Comparison of ENCODE assay signal across 7 mouse cellular contexts in the genomic region with DNA sequence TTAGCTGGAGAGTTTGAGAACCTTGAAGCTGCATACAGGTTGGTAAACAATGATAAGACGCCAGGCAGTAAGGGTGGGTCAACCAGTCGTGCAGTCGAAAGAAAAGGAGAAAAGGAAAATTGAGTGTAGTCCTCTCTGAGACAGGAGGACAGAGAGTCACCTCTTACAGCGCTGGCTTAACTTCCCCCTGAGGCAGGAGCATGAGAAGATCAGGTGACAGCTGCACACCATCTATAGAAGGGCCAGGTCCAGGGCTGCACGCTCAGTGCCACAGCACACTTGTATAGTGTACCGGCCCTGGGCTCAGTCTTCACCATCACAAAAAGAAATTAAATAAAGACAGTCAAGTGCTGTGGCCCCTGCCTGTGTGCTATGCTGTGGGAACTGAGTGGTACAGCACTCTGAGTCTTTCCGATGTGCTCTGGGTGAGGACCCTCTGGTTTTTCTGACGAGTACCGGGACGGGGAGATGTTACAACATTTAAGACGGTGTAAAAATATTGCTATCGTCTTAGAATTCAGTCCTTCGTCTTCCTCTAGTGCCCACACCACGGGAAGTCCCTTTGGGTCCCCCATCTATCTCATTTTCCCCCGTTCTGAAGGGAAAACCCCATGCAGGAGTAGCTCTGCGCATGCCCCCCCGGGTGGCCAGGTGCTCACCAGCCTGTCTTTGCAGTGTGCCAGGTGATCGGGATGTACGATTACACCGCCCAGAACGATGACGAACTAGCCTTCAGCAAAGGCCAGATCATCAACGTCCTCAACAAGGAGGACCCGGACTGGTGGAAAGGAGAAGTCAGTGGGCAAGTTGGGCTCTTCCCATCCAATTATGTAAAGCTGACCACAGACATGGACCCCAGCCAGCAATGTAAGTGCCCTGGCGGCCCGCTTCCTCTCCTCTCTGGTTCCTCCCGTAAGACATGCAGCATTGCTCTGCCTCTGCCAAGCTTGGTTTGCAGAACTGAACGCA.
A peak's percentile ranks its signal among the peaks of the same experiment; 100 is the strongest.
DNase-seq lines count a peak whose midpoint lies in the region; ATAC-seq and TF ChIP-seq lines count a peak whose summit lies in the region.

No protein-coding gene starts in this region.

- peak; percentile 72 for DNase-seq in layer of hippocampus, adult 9-11 months
- no peak for DNase-seq in layer of hippocampus, adult 8-10 months (ENCODE audit: low spot score in 2 of 2)
- DNase-seq in NIH3T3 (ENCODE audit: low read depth), result peak; percentile 72
- DNase-seq in cerebellum, postnatal 25 days, result peak; percentile 75 to 80
- peak in 1 of 3 experiments; percentile 13 for DNase-seq in liver, embryonic 14.5 days (ENCODE audit: low read depth in 3 of 3, low spot score in 3 of 3)
- DNase-seq in spleen, adult 12 weeks (ENCODE audit: low spot score), result peak; percentile 42
- no peak for DNase-seq in retina, embryonic 14.5 days (ENCODE audit: low spot score)

- peaks cover 27 to 38% of the 10 kb centered on the region in 2 experiments for H3K4me1 ChIP-seq in liver, embryonic 14.5 days (replicated peaks; ENCODE audit: control insufficient read depth in 2 of 2, insufficient read depth in 2 of 2, low read length in 1 of 2)

- no peak for TF ChIP-seq EP300 in liver, embryonic 14.5 days (IDR thresholded peaks at IDR 0.05; ENCODE audit: low read depth)

- H3K27ac ChIP-seq in liver, embryonic 14.5 days, result no peak overlapping the region; the same call in 1 of the 2 replicates

- peaks cover 23% of the 10 kb centered on the region for H3K36me3 ChIP-seq in liver, embryonic 14.5 days (replicated peaks; ENCODE audit: control insufficient read depth, insufficient read depth, low read depth)

- 59% methylated on average over 28 of the region's 28 CpGs for WGBS in liver, embryonic 14.5 days (ENCODE audit: insufficient replicate concordance)

- no peak overlapping the region for H3K4me3 ChIP-seq in liver, embryonic 14.5 days (ENCODE audit: insufficient read depth in 1 of 2, low read depth in 2 of 2, low read length in 2 of 2)

- no peak for TF ChIP-seq CTCF in liver, embryonic 14.5 days (IDR thresholded peaks at IDR 0.05; ENCODE audit: low read depth)

- H3K9me3 ChIP-seq in liver, embryonic 14.5 days (ENCODE audit: control insufficient read depth, low read length), result no peaks in the 10 kb centered on the region

- peak overlapping the region; percentile 19; the same call in 1 of the 2 replicates for H3K9ac ChIP-seq in liver, embryonic 14.5 days (replicated peaks)

- ATAC-seq in liver, embryonic 14.5 days (ENCODE audit: insufficient read depth), result peak; percentile 11; the same call in 1 of the 2 replicates

- H3K27me3 ChIP-seq in liver, embryonic 14.5 days (ENCODE audit: control insufficient read depth, insufficient read depth, low read length), result no peaks in the 10 kb centered on the region

- H3K4me2 ChIP-seq in liver, embryonic 14.5 days (ENCODE audit: low read depth), result no peak overlapping the region

Comparison
In these comparisons a context has a peak if more than half of its experiments do, and no peak if none do; other contexts are left out.
1. DNase-seq: peak in layer of hippocampus, adult 9-11 months (single experiment), NIH3T3 (single experiment), cerebellum, postnatal 25 days (2 of 2) and spleen, adult 12 weeks (single experiment); none in layer of hippocampus, adult 8-10 months (0 of 2) and retina, embryonic 14.5 days (single experiment).